Mouse (Mus musculus): ENCODE results near the gene AU022252. TPM values are rescaled to one million over a fixed set of nuclear protein-coding genes. Genes with fewer than 3 reads are reported as not detected.
A peak's percentile ranks its signal among the peaks of the same experiment; 100 is the strongest.

Gene AU022252
- polyA plus RNA-seq, 1 experiment, result 20.7 TPM

- no peak overlapping the region for H3K27ac ChIP-seq (ENCODE audit: insufficient read depth, low read length)
- H3K4me3 ChIP-seq (ENCODE audit: low read depth, low read length), result no peak overlapping the region
- H3K9ac ChIP-seq (ENCODE audit: low read depth, poor library complexity, severe bottlenecking), result no peak overlapping the region
- TF ChIP-seq POLR2A (IDR thresholded peaks at IDR 0.05; ENCODE audit: insufficient read depth, low read length), result no peak
- TF ChIP-seq EP300 (IDR thresholded peaks at IDR 0.05; ENCODE audit: insufficient read depth, low read depth, low read length), result no peak
- TF ChIP-seq CTCF (IDR thresholded peaks at IDR 0.05; ENCODE audit: low read depth, low read length), result no peak
- no peaks in the 10 kb centered on the region for H3K9me3 ChIP-seq (replicated peaks; ENCODE audit: control insufficient read depth, insufficient read depth, low read length, poor library complexity, severe bottlenecking)
- H3K4me1 ChIP-seq (ENCODE audit: control insufficient read depth, insufficient read depth, low read length), result peaks cover 2% of the 10 kb centered on the region
- H3K27me3 ChIP-seq (ENCODE audit: control insufficient read depth, insufficient read depth, low read length, poor library complexity, severe bottlenecking), result no peaks in the 10 kb centered on the region
- H3K36me3 ChIP-seq (ENCODE audit: control insufficient read depth, insufficient read depth, low read length, poor library complexity, severe bottlenecking), result no peaks in the 10 kb centered on the region
These were observed 30.9 kb upstream of the AU022252 start for GRCm38 (mm10) chr4:119263459-119263858.

DNA sequence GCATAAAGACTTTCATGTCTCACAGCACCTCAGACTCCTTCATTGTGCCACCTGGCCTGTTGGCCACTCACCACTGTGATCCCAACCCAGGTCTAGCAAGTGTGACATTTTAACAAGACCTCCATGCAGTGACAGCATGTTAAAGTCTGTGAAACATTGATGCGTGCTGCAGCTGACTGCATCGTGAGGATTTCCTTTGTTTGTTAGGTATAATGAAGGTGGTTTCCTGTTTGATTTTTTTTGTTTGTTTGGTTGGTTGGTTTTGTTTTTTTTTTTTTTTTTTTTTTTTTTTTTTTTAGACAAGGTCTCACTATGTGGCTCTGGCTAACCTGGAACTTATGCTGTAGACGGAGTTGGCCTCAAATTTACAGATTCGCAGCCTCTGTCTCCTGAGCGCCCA lies 30.0 kb upstream of the AU022252 start:
- H3K27ac ChIP-seq (ENCODE audit: insufficient read depth, low read length), result no peak overlapping the region
- peaks cover 2% of the 10 kb centered on the region for H3K4me1 ChIP-seq (ENCODE audit: control insufficient read depth, insufficient read depth, low read length)
- no peaks in the 10 kb centered on the region for H3K9me3 ChIP-seq (replicated peaks; ENCODE audit: control insufficient read depth, insufficient read depth, low read length, poor library complexity, severe bottlenecking)
- no peaks in the 10 kb centered on the region for H3K36me3 ChIP-seq (ENCODE audit: control insufficient read depth, insufficient read depth, low read length, poor library complexity, severe bottlenecking)
- no peaks in the 10 kb centered on the region for H3K27me3 ChIP-seq (ENCODE audit: control insufficient read depth, insufficient read depth, low read length, poor library complexity, severe bottlenecking)
- H3K9ac ChIP-seq (ENCODE audit: low read depth, poor library complexity, severe bottlenecking), result no peak overlapping the region
- TF ChIP-seq EP300 (IDR thresholded peaks at IDR 0.05; ENCODE audit: insufficient read depth, low read depth, low read length), result no peak
- TF ChIP-seq CTCF (IDR thresholded peaks at IDR 0.05; ENCODE audit: low read depth, low read length), result no peak
- no peak for TF ChIP-seq POLR2A (IDR thresholded peaks at IDR 0.05; ENCODE audit: insufficient read depth, low read length)
- H3K4me3 ChIP-seq (ENCODE audit: low read depth, low read length), result no peak overlapping the region

- H3K36me3 ChIP-seq (ENCODE audit: control insufficient read depth, insufficient read depth, low read length, poor library complexity, severe bottlenecking), result no peaks in the 10 kb centered on the region
- TF ChIP-seq POLR2A (IDR thresholded peaks at IDR 0.05; ENCODE audit: insufficient read depth, low read length) (no peak), EP300 (IDR thresholded peaks at IDR 0.05; ENCODE audit: insufficient read depth, low read depth, low read length) (no peak), CTCF (IDR thresholded peaks at IDR 0.05; ENCODE audit: low read depth, low read length) (no peak)
- no peak overlapping the region for H3K9ac ChIP-seq (ENCODE audit: low read depth, poor library complexity, severe bottlenecking)
- H3K9me3 ChIP-seq (replicated peaks; ENCODE audit: control insufficient read depth, insufficient read depth, low read length, poor library complexity, severe bottlenecking), result no peaks in the 10 kb centered on the region
- no peak overlapping the region for H3K27ac ChIP-seq (ENCODE audit: insufficient read depth, low read length)
- peaks cover 2% of the 10 kb centered on the region for H3K4me1 ChIP-seq (ENCODE audit: control insufficient read depth, insufficient read depth, low read length)
- H3K4me3 ChIP-seq (ENCODE audit: low read depth, low read length), result no peak overlapping the region
- H3K27me3 ChIP-seq (ENCODE audit: control insufficient read depth, insufficient read depth, low read length, poor library complexity, severe bottlenecking), result no peaks in the 10 kb centered on the region
These were observed 28.7 kb upstream of the AU022252 start for GRCm38 (mm10) chr4:119261087-119261713.

- H3K9me3 ChIP-seq (replicated peaks; ENCODE audit: control insufficient read depth, insufficient read depth, low read length, poor library complexity, severe bottlenecking), result no peaks in the 10 kb centered on the region
- no peaks in the 10 kb centered on the region for H3K36me3 ChIP-seq (ENCODE audit: control insufficient read depth, insufficient read depth, low read length, poor library complexity, severe bottlenecking)
These were observed 27.1 kb upstream of the AU022252 start for GRCm38 (mm10) chr4:119259344-119260254.

DNA sequence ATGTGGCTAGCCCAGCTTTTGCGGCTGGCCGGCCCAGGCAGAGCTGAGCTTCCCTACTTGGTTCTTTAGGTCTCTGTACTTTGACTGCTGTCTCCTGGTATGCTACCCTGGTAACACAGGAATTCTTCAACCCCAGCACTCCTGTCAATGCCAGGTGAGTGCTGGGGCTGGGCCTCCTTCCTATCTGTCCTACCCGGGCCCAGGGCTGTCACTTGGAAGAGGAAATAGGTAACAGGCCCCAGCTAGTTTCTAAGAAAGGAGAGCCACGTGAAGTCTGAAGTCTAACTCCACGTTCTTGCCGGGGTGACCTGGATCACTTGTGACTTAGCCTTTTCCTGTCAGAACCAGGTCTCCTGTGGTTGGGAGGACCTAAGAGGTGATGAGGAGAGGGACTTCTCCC lies 24.6 kb upstream of the AU022252 start:
- H3K9me3 ChIP-seq (replicated peaks; ENCODE audit: control insufficient read depth, insufficient read depth, low read length, poor library complexity, severe bottlenecking), result no peaks in the 10 kb centered on the region
- H3K36me3 ChIP-seq (ENCODE audit: control insufficient read depth, insufficient read depth, low read length, poor library complexity, severe bottlenecking), result no peaks in the 10 kb centered on the region
- H3K27me3 ChIP-seq (ENCODE audit: control insufficient read depth, insufficient read depth, low read length, poor library complexity, severe bottlenecking), result no peaks in the 10 kb centered on the region
- no peak overlapping the region for H3K4me3 ChIP-seq (ENCODE audit: low read depth, low read length)
- no peak overlapping the region for H3K9ac ChIP-seq (ENCODE audit: low read depth, poor library complexity, severe bottlenecking)
- TF ChIP-seq EP300 (IDR thresholded peaks at IDR 0.05; ENCODE audit: insufficient read depth, low read depth, low read length) (no peak), CTCF (IDR thresholded peaks at IDR 0.05; ENCODE audit: low read depth, low read length) (no peak), POLR2A (IDR thresholded peaks at IDR 0.05; ENCODE audit: insufficient read depth, low read length) (no peak)
- H3K27ac ChIP-seq (ENCODE audit: insufficient read depth, low read length), result no peak overlapping the region
- peaks cover 2% of the 10 kb centered on the region for H3K4me1 ChIP-seq (ENCODE audit: control insufficient read depth, insufficient read depth, low read length)

More at GRCm38 (mm10) chr4:119259344-119260254, 27.1 kb upstream of the AU022252 start:
- Histone ChIP-seq H3K4me3 (ENCODE audit: low read depth, low read length) (no peak overlapping the region), H3K4me1 (ENCODE audit: control insufficient read depth, insufficient read depth, low read length) (peaks cover 2% of the 10 kb centered on the region), H3K27me3 (ENCODE audit: control insufficient read depth, insufficient read depth, low read length, poor library complexity, severe bottlenecking) (no peaks in the 10 kb centered on the region), H3K9ac (ENCODE audit: low read depth, poor library complexity, severe bottlenecking) (no peak overlapping the region), H3K27ac (ENCODE audit: insufficient read depth, low read length) (no peak overlapping the region)
- no peak for TF ChIP-seq EP300 (IDR thresholded peaks at IDR 0.05; ENCODE audit: insufficient read depth, low read depth, low read length)
- TF ChIP-seq POLR2A (IDR thresholded peaks at IDR 0.05; ENCODE audit: insufficient read depth, low read length), result no peak
- no peak for TF ChIP-seq CTCF (IDR thresholded peaks at IDR 0.05; ENCODE audit: low read depth, low read length)

DNA sequence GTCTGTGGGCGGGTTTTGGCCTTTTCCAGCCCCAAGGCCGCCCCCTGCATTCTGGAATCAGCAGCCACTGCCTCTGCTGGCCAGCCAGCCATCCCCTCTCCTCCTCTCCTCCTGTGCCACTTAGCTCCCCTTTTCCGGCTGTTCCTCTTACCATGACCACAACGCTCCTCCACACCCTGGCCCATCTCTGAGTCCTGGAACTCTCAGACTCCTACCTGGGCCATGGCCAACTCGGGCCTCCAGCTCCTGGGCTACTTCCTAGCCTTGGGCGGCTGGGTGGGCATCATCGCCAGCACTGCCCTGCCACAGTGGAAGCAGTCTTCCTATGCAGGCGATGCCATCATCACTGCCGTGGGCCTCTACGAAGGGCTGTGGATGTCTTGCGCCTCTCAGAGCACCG lies 22.8 kb upstream of the AU022252 start, which contains the start of gene Cldn19:
TSS of gene Cldn19 (plus strand) at position 64 of the 400 bp plus-strand sequence.
- H3K9me3 ChIP-seq (replicated peaks; ENCODE audit: control insufficient read depth, insufficient read depth, low read length, poor library complexity, severe bottlenecking), result no peaks in the 10 kb centered on the region
- no peaks in the 10 kb centered on the region for H3K4me1 ChIP-seq (ENCODE audit: control insufficient read depth, insufficient read depth, low read length)
- TF ChIP-seq POLR2A (IDR thresholded peaks at IDR 0.05; ENCODE audit: insufficient read depth, low read length), result no peak
- H3K9ac ChIP-seq (ENCODE audit: low read depth, poor library complexity, severe bottlenecking), result no peak within 1 kb of the TSS
- peak within 1 kb of the TSS; percentile 16 for H3K4me3 ChIP-seq (ENCODE audit: low read depth, low read length)
- no peaks in the 10 kb centered on the region for H3K36me3 ChIP-seq (ENCODE audit: control insufficient read depth, insufficient read depth, low read length, poor library complexity, severe bottlenecking)
- H3K27ac ChIP-seq (ENCODE audit: insufficient read depth, low read length), result no peak within 1 kb of the TSS
- H3K27me3 ChIP-seq (ENCODE audit: control insufficient read depth, insufficient read depth, low read length, poor library complexity, severe bottlenecking), result no peaks in the 10 kb centered on the region

Data from ES-Bruce4 (cell line).